ENCODE assay signal across 8 mouse cellular contexts in genomic region chr7:27654607-27655276, GRCm38 (mm10). TPM values are rescaled to one million over a fixed set of nuclear protein-coding genes. Genes with fewer than 3 reads are reported as not detected.
A peak's percentile ranks its signal among the peaks of the same experiment; 100 is the strongest.
DNase-seq lines count a peak whose midpoint lies in the region; ATAC-seq and TF ChIP-seq lines count a peak whose summit lies in the region.
"Had no signal": no experiment of that assay in that cellular context is flagged by ENCODE, and none has a peak within 500 bp of the region (broad histone marks: within the 10 kb centered on the region; RNA-seq: fewer than 3 reads in every experiment).

No protein-coding gene starts in this region.

- peaks cover 5% of the 10 kb centered on the region; the same call in 1 of the 2 replicates for H3K27me3 ChIP-seq in thymus, adult 2 months (ENCODE audit: control insufficient read depth, insufficient read depth, low read length)

- TF ChIP-seq POLR2A in thymus, adult 2 months (IDR thresholded peaks at IDR 0.05; ENCODE audit: control insufficient read depth, extremely low read depth, insufficient read depth, low read length, poor library complexity) = no peak
- TF ChIP-seq POLR2A in lung, adult 2 months (IDR thresholded peaks at IDR 0.05; ENCODE audit: borderline replicate concordance, extremely low read depth, low read depth, low read length) = no peak

- H3K4me1 ChIP-seq in thymus, adult 2 months (replicated peaks; ENCODE audit: control insufficient read depth, insufficient read depth, low read length) = no peaks in the 10 kb centered on the region
- H3K4me1 ChIP-seq in lung, adult 2 months (ENCODE audit: control insufficient read depth, insufficient read depth, low read length) = no peaks in the 10 kb centered on the region

- H3K4me3 ChIP-seq in thymus, adult 2 months (ENCODE audit: control insufficient read depth, insufficient read depth, low read length) = no peak overlapping the region
- no peak overlapping the region for H3K4me3 ChIP-seq in lung, adult 2 months (replicated peaks; ENCODE audit: extremely low read depth, low read depth, low read length)

- 65% methylated on average over 20 of the region's 20 CpGs for WGBS in thymus, adult 2 months
- 61% methylated on average over 20 of the region's 20 CpGs for WGBS in lung, adult 2 months

- no peak overlapping the region for H3K27ac ChIP-seq in thymus, adult 2 months (ENCODE audit: control insufficient read depth, insufficient read depth, low read length)
- H3K27ac ChIP-seq: embryonic facial prominence, embryonic 15.5 days had no signal

- H3K36me3 ChIP-seq in thymus, adult 2 months (ENCODE audit: control insufficient read depth, insufficient read depth, low read length) = no peaks in the 10 kb centered on the region

- ATAC-seq in common myeloid progenitor, adult 5-6 weeks (replicated peaks; ENCODE audit: low read depth, poor library complexity, severe bottlenecking) = peak; percentile 19; the same call in 1 of the 2 replicates

- no peak for TF ChIP-seq CTCF in thymus, adult 2 months (IDR thresholded peaks at IDR 0.05; ENCODE audit: borderline replicate concordance, control insufficient read depth, extremely low read depth, insufficient read depth, low read length, poor library complexity)
- TF ChIP-seq CTCF in lung, adult 2 months (IDR thresholded peaks at IDR 0.05; ENCODE audit: insufficient read depth, low read length) = peak; percentile 39; the same call in 1 of the 2 replicates

- DNase-seq in thymus, adult 2 months = peak; percentile 26
- DNase-seq in thymus, adult 18-20 months = no peak
- DNase-seq in kidney, postnatal 14 days = peak; percentile 14
- DNase-seq in lung, adult 2 months = peak; percentile 16
- DNase-seq in right cerebral cortex, postnatal 14 days = peak; percentile 77
- DNase-seq in gastrocnemius, postnatal 36 days = no peak

- intact Hi-C loops in gastrocnemius, postnatal 36 days (cut with DNase I) = loop anchor here (2.0 kb wide), 1 partner anchor 30 kb away; no protein-coding TSS in a partner anchor

RNA-seq across cellular contexts. Expression of gene Ttc9b, which starts 1.0 kb away (rescaled TPM):
- polyA plus RNA-seq in thymus, adult 2 months (2012; rRNA removed) = 0.05 TPM in 1 of 2 replicates, not detected in the other
- 0.29 TPM in 1 of 2 replicates, not detected in the other for total RNA-seq in common myeloid progenitor, adult 5-6 weeks (2017)
- not detected in 2 replicates for polyA plus RNA-seq in lung, adult 2 months (2012; rRNA removed)
- not detected for total RNA-seq in gastrocnemius, postnatal 36 days (2021)

RNA-seq across cellular contexts. Expression of gene Map3k10, which starts 19.7 kb away (rescaled TPM):
- 24.7 and 30.0 TPM in 2 replicates for polyA plus RNA-seq in thymus, adult 2 months (2012; rRNA removed)
- total RNA-seq in common myeloid progenitor, adult 5-6 weeks (2017) = 1.8 and 3.3 TPM in 2 replicates
- polyA plus RNA-seq in lung, adult 2 months (2012; rRNA removed) = 27.1 and 31.9 TPM in 2 replicates
- total RNA-seq in gastrocnemius, postnatal 36 days (2021) = 10 to 100 TPM; 30.6 to 34.2 TPM

RNA-seq across cellular contexts. Expression of gene Zfp607b, which starts 34.4 kb away (rescaled TPM):
- polyA plus RNA-seq in thymus, adult 2 months (2012; rRNA removed) = 0.77 and 0.92 TPM in 2 replicates
- total RNA-seq in common myeloid progenitor, adult 5-6 weeks (2017) = 0.63 and 0.73 TPM in 2 replicates
- polyA plus RNA-seq in lung, adult 2 months (2012; rRNA removed) = 0.36 and 1.5 TPM in 2 replicates
- total RNA-seq in gastrocnemius, postnatal 36 days (2021) = under 1 TPM; 0.26 to 0.37 TPM

Comparison
In these comparisons a context has a peak if more than half of its experiments do, and no peak if none do; other contexts are left out.
1. DNase-seq: peak in thymus, adult 2 months (single experiment), kidney, postnatal 14 days (single experiment), lung, adult 2 months (single experiment) and right cerebral cortex, postnatal 14 days (single experiment); none in thymus, adult 18-20 months (0 of 2) and gastrocnemius, postnatal 36 days (0 of 2).